ENCODE assay signal across 9 mouse cellular contexts in genomic region chr6:32493557-32493956, GRCm38 (mm10).
DNase-seq lines count a peak whose midpoint lies in the region; ATAC-seq lines count a peak whose summit lies in the region.
"Had no signal": no experiment of that assay in that cellular context is flagged by ENCODE, and none has a peak within 500 bp of the region (broad histone marks: within the 10 kb centered on the region; RNA-seq: fewer than 3 reads in every experiment).

No protein-coding gene starts in this region.

- peak; percentile 23 for DNase-seq in liver
- no peak for DNase-seq in liver, embryonic 11.5 days (ENCODE audit: low spot score)
- DNase-seq in heart, postnatal 14 days = peak; percentile 37 to 65
- DNase-seq in testis, postnatal 10 days (ENCODE audit: low spot score) = peak; percentile 78
- DNase-seq in retina, postnatal 1 day = no peak
- no peak for DNase-seq in urinary bladder, adult 18-20 months (ENCODE audit: low spot score in 2 of 2)
- no peak for DNase-seq in cerebellum, postnatal 14 days

- no peak for ATAC-seq in liver, embryonic 11.5 days (replicated peaks; ENCODE audit: low FRiP score)
- peak; percentile 35; the same call in 1 of the 2 replicates for ATAC-seq in liver, embryonic 12.5 days

- no peak overlapping the region for H3K4me3 ChIP-seq in liver, embryonic 11.5 days (ENCODE audit: low read depth, low read length)
- H3K4me3 ChIP-seq in liver, embryonic 12.5 days = no peak overlapping the region
- H3K4me3 ChIP-seq: left cerebral cortex, adult 2 months had no signal

- no peak overlapping the region for H3K27ac ChIP-seq in liver, embryonic 11.5 days (ENCODE audit: low read depth, low read length)
- H3K27ac ChIP-seq in liver, embryonic 12.5 days = no peak overlapping the region
- H3K27ac ChIP-seq: left cerebral cortex, adult 2 months had no signal

- no peak overlapping the region for H3K9ac ChIP-seq in liver, embryonic 11.5 days (ENCODE audit: low read depth, low read length)
- no peak overlapping the region for H3K9ac ChIP-seq in liver, embryonic 12.5 days

- H3K36me3 ChIP-seq in liver, embryonic 11.5 days (ENCODE audit: control insufficient read depth, insufficient read depth, low read length) = no peaks in the 10 kb centered on the region
- no peaks in the 10 kb centered on the region for H3K36me3 ChIP-seq in liver, embryonic 12.5 days

- H3K27me3 ChIP-seq in liver, embryonic 11.5 days (replicated peaks; ENCODE audit: control insufficient read depth, insufficient read depth, low read length) = no peaks in the 10 kb centered on the region
- peaks cover 5% of the 10 kb centered on the region for H3K27me3 ChIP-seq in liver, embryonic 12.5 days (replicated peaks)

- 35% methylated on average over 5 of the region's 5 CpGs for WGBS in liver, embryonic 11.5 days
- WGBS in liver, embryonic 12.5 days (ENCODE audit: insufficient replicate concordance) = 38% methylated on average over 5 of the region's 5 CpGs

- H3K4me1 ChIP-seq in liver, embryonic 11.5 days (replicated peaks; ENCODE audit: control insufficient read depth, insufficient read depth, low read length) = no peaks in the 10 kb centered on the region
- peaks cover 11% of the 10 kb centered on the region; the same call in 1 of the 2 replicates for H3K4me1 ChIP-seq in liver, embryonic 12.5 days

- H3K4me2 ChIP-seq in liver, embryonic 11.5 days = no peak overlapping the region; the same call in 1 of the 2 replicates
- H3K4me2 ChIP-seq in liver, embryonic 12.5 days = no peak overlapping the region

- no peaks in the 10 kb centered on the region for H3K9me3 ChIP-seq in liver, embryonic 11.5 days (ENCODE audit: control insufficient read depth, low read length)
- H3K9me3 ChIP-seq in liver, embryonic 12.5 days (replicated peaks) = no peaks in the 10 kb centered on the region

- intact Hi-C loops in heart, postnatal 14 days (cut with DNase I) = no loop called here

Comparison
In these comparisons a context has a peak if more than half of its experiments do, and no peak if none do; other contexts are left out.
1. DNase-seq: peak in liver (single experiment), heart, postnatal 14 days (2 of 2) and testis, postnatal 10 days (single experiment); none in liver, embryonic 11.5 days (single experiment), retina, postnatal 1 day (single experiment), urinary bladder, adult 18-20 months (0 of 2) and cerebellum, postnatal 14 days (0 of 2).